Mouse (Mus musculus) limb, embryonic 14.5 days (tissue): ENCODE results near the gene Hmga1. TPM values are rescaled to one million over a fixed set of nuclear protein-coding genes. Genes with fewer than 3 reads are reported as not detected.

Experiments used
- ATAC-seq: fragments of 200-750 bp; cut with Nextera tagmentation; 2 replicates; pipeline ENCODE4 v1.8.0; 2017; ENCODE audit warnings: low read depth, moderate number of reproducible peaks, moderate TSS enrichment; ENCODE audit not compliant: low FRiP score
- DNase-seq: peaks from one replicate; pipeline ENCODE4 v3.0.0-alpha.2; 2015; ENCODE audit warnings: low spot score
- H3K27ac ChIP-seq: fragments of 300-500 bp; sonication (generic); replicated peaks from 2 replicates; pipeline ENCODE4 v1.5.1; 2014; ENCODE audit warnings: low read depth, mild to moderate bottlenecking, low read length, moderate library complexity, mixed read lengths
- H3K27me3 ChIP-seq: fragments of 300-500 bp; sonication (generic); 2 replicates; pipeline ENCODE4 v1.6.1; 2014; ENCODE audit warnings: low read length, mixed read lengths; ENCODE audit not compliant: control insufficient read depth, insufficient read depth
- H3K36me3 ChIP-seq: fragments of 300-500 bp; sonication (generic); 2 replicates; pipeline ENCODE4 v1.6.1; 2014; ENCODE audit warnings: mild to moderate bottlenecking, low read length, moderate library complexity, mixed read lengths; ENCODE audit not compliant: control insufficient read depth, insufficient read depth
- H3K4me1 ChIP-seq: fragments of 300-500 bp; sonication (generic); 2 replicates; pipeline ENCODE4 v1.6.1; 2014; ENCODE audit warnings: antibody characterized with exemption, low read length, mixed read lengths; ENCODE audit not compliant: control insufficient read depth, insufficient read depth
- H3K4me2 ChIP-seq: fragments of 300-500 bp; sonication (generic); replicated peaks from 2 replicates; pipeline ENCODE4 v1.6.1; 2014; ENCODE audit warnings: low read depth, mild to moderate bottlenecking, low read length, moderate library complexity; ENCODE audit not compliant: severe bottlenecking
- H3K4me3 ChIP-seq: fragments of 300-500 bp; sonication (generic); replicated peaks from 2 replicates; pipeline ENCODE4 v1.5.1; 2014; ENCODE audit warnings: low read length
- H3K9ac ChIP-seq: fragments of 300-500 bp; sonication (generic); 2 replicates; pipeline ENCODE4 v1.6.1; 2014; ENCODE audit warnings: mild to moderate bottlenecking, low read depth, low read length, moderate library complexity; ENCODE audit not compliant: severe bottlenecking
- H3K9me3 ChIP-seq: fragments of 300-500 bp; sonication (generic); 2 replicates; pipeline ENCODE4 v1.6.1; 2016; ENCODE audit warnings: low read length; ENCODE audit not compliant: control insufficient read depth
- POLR2A ChIP-seq: fragments of 200-500 bp; IDR thresholded peaks from 2 replicates; pipeline ENCODE4 v1.8.0; 2012; ENCODE audit warnings: inconsistent platforms, mild to moderate bottlenecking, moderate library complexity, borderline replicate concordance; ENCODE audit not compliant: insufficient read depth, insufficient read length; ENCODE audit errors: extremely low read depth
- WGBS: fragments of 180-500 bp; shearing (Covaris S2); extraction: QIAGEN DNeasy Blood & Tissue Kit; methylation state at CpG from one replicate; pipeline ENCODE4 v1.1.7; 2014; 5-methylcytosine and 5-hydroxymethylcytosine counted together
- polyA plus RNA-seq, 2 experiments: library from polyadenylated mRNA; depleted of rRNA in 1 of 2; stranded (reverse) in 1 of 2; unstranded in 1 of 2; fragments of >200 nt; fragmentation: Nextera tagmentation in 1 of 2; extraction: Ambion mirVana in 1 of 2; gene quantifications; 2 replicates each; pipeline versions ENCODE4 v1.2.1 to v1.2.3; 2012 to 2014

The Hmga1 gene
- polyA plus RNA-seq, 2 experiments = 196 to 227 TPM

DNA sequence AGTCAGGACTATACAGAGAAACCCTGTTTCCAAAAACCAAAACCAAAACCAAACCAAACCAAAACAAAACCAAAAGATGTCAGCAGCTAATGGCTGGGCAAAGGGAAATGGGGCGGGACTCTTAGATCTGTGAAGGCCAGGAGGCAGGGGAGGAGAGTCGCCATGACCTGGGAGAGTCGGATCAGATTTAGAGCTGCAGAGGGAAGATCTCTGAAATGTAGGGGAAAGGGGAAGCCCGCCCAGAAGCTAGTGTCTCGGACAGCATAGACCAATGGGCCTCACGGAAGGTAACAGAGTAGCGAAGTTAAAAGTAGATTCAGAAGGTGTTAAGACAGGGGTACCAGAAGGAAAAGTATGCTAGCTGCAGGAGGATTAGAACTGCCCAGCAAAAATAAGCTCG lies 15.0 kb downstream of the Hmga1 start:
- no peak for ATAC-seq
- no peak for TF ChIP-seq POLR2A
- H3K36me3 ChIP-seq = peaks cover 10% of the 10 kb centered on the region
- no peak overlapping the region for H3K9ac ChIP-seq
- no peaks in the 10 kb centered on the region for H3K27me3 ChIP-seq
- H3K9me3 ChIP-seq = no peaks in the 10 kb centered on the region
- WGBS = 73% methylated on average over 8 of the region's 8 CpGs
- no peak overlapping the region for H3K27ac ChIP-seq
- no peak overlapping the region for H3K4me3 ChIP-seq
- no peak for DNase-seq
- no peak overlapping the region for H3K4me2 ChIP-seq
- peaks cover 3% of the 10 kb centered on the region; the same call in 1 of the 2 replicates for H3K4me1 ChIP-seq

- no peak overlapping the region for H3K4me3 ChIP-seq
- H3K4me1 ChIP-seq = peaks cover 3% of the 10 kb centered on the region; the same call in 1 of the 2 replicates
- no peak overlapping the region for H3K4me2 ChIP-seq
- ATAC-seq (no peak), DNase-seq (no peak)
- H3K27me3 ChIP-seq = no peaks in the 10 kb centered on the region
- peaks cover 30% of the 10 kb centered on the region for H3K36me3 ChIP-seq
- H3K9me3 ChIP-seq = no peaks in the 10 kb centered on the region
- 87% methylated on average over 10 of the region's 10 CpGs for WGBS
- TF ChIP-seq POLR2A = no peak
- H3K27ac ChIP-seq = no peak overlapping the region
- no peak overlapping the region for H3K9ac ChIP-seq
These were observed 17.5 kb downstream of the Hmga1 start for GRCm38 (mm10) chr17:27573772-27574320.

DNA sequence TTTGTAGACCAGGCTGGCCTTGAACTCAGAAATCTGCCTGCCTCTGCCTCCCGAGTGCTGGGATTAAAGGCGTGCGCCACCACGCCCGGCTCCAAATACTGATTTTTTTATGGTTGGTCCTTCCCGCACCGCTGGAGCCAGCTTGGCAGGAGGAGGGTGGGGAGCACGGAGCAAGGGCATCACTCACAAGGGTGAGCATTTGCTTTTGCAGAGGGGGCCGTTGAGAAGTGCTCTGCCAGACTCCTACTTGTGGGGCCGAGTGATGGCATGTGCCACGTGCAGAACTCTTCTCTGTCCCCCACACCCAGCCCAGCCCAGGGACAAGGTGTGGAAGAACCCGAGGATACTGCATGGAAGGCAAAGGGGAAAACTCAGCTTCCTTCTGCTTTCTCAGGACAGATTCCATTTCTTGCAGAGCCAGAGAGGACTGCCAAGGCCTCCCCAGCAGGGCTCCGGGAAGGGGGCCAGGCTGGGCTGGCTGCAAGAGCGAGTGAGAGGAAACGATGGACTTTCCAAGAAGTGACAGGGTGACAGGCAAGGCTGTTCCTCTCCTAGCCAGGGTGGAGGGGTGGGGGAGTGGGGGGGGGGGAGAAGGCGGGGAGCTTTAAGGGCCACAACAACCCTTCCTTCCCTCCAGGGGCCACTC lies 18.3 kb downstream of the Hmga1 start:
- DNase-seq = no peak
- ATAC-seq = no peak
- H3K9ac ChIP-seq = no peak overlapping the region
- no peak overlapping the region for H3K4me2 ChIP-seq
- H3K4me3 ChIP-seq = no peak overlapping the region
- 0 out of 2 replicates have a peak overlapping the region, but pooled peaks have one; percentile 38 for H3K27ac ChIP-seq
- no peak for TF ChIP-seq POLR2A
- 90% methylated on average over 16 of the region's 16 CpGs for WGBS
- peaks cover 3% of the 10 kb centered on the region; the same call in 1 of the 2 replicates for H3K4me1 ChIP-seq
- H3K36me3 ChIP-seq = peaks cover 36% of the 10 kb centered on the region
- H3K9me3 ChIP-seq = no peaks in the 10 kb centered on the region
- H3K27me3 ChIP-seq = no peaks in the 10 kb centered on the region

- DNase-seq (no peak), ATAC-seq (no peak)
- Histone ChIP-seq H3K36me3 (peaks cover 43% of the 10 kb centered on the region), H3K4me1 (peaks cover 3% of the 10 kb centered on the region; the same call in 1 of the 2 replicates), H3K27me3 (no peaks in the 10 kb centered on the region), H3K4me2 (no peak overlapping the region), H3K27ac (no peak overlapping the region), H3K4me3 (no peak overlapping the region), H3K9ac (no peak overlapping the region), H3K9me3 (no peaks in the 10 kb centered on the region)
- TF ChIP-seq POLR2A = no peak
- WGBS = 35% methylated on average over 10 of the region's 10 CpGs
These were observed 18.9 kb downstream of the Hmga1 start for GRCm38 (mm10) chr17:27575116-27575776.

DNA sequence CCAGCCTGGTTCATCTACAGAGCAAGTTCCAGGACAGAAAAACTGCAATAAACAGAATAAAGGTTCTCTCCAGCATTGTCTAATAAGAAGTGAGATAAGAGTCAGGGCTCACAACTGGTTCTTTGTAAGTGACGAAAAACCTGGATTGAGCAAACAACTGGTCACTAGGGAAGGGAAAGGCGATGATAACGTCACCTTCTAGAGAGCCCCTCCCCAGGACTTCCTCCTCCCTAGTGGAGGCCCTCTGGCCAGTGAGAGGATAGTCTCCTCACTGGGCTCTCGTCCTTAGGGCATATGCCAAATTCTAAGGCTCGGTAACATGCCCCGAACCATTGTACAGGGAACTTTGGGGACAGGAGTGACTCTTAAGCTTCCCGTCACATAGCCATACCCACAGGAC lies 19.8 kb downstream of the Hmga1 start:
- Histone ChIP-seq H3K36me3 (peaks cover 51% of the 10 kb centered on the region), H3K9me3 (no peaks in the 10 kb centered on the region), H3K27me3 (no peaks in the 10 kb centered on the region), H3K27ac (no peak overlapping the region), H3K4me3 (no peak overlapping the region), H3K9ac (no peak overlapping the region), H3K4me1 (peaks cover 3% of the 10 kb centered on the region; the same call in 1 of the 2 replicates), H3K4me2 (no peak overlapping the region)
- ATAC-seq (no peak), DNase-seq (no peak)
- WGBS = 79% methylated on average over 7 of the region's 7 CpGs
- no peak for TF ChIP-seq POLR2A
